Mouse (Mus musculus) liver, postnatal 0 days (tissue): ENCODE results near the gene Clip2. TPM values are rescaled to one million over a fixed set of nuclear protein-coding genes. Genes with fewer than 3 reads are reported as not detected.

Source experiments
- ATAC-seq: fragments of 200-750 bp; cut with Nextera tagmentation; 2 replicates; pipeline ENCODE4 v1.8.0; 2017; ENCODE audit warnings: mild to moderate bottlenecking, moderate library complexity
- DNase-seq: peaks from one replicate; pipeline ENCODE4 v3.0.0-alpha.2; 2016
- H3K27ac ChIP-seq: fragments of 300-500 bp; sonication (generic); 2 replicates; pipeline ENCODE4 v1.5.1; 2014; ENCODE audit warnings: antibody characterized with exemption, moderate library complexity, mild to moderate bottlenecking, low read depth
- H3K27me3 ChIP-seq: fragments of 300-500 bp; sonication (generic); 2 replicates; pipeline ENCODE4 v1.6.1; 2014; ENCODE audit warnings: low read length, control low read depth, mixed read lengths; ENCODE audit not compliant: insufficient read depth
- H3K36me3 ChIP-seq: fragments of 300-500 bp; sonication (generic); replicated peaks from 2 replicates; pipeline ENCODE4 v1.6.1; 2014; ENCODE audit warnings: mild to moderate bottlenecking, control low read depth, low read length, moderate library complexity, mixed read lengths; ENCODE audit not compliant: insufficient read depth
- H3K4me1 ChIP-seq: fragments of 300-500 bp; sonication (generic); 2 replicates; pipeline ENCODE4 v1.6.1; 2014; ENCODE audit warnings: antibody characterized with exemption, mild to moderate bottlenecking, control low read depth; ENCODE audit not compliant: insufficient read depth
- H3K4me2 ChIP-seq: fragments of 300-500 bp; sonication (generic); 2 replicates; pipeline ENCODE4 v1.6.1; 2014; ENCODE audit warnings: low read depth, mild to moderate bottlenecking, low read length, moderate library complexity, mixed read lengths
- H3K4me3 ChIP-seq: fragments of 300-500 bp; sonication (generic); 2 replicates; pipeline ENCODE4 v1.5.1; 2014; ENCODE audit warnings: low read depth, low read length
- H3K9ac ChIP-seq: fragments of 300-500 bp; sonication (generic); replicated peaks from 2 replicates; pipeline ENCODE4 v1.6.1; 2014; ENCODE audit warnings: mild to moderate bottlenecking, moderate library complexity
- H3K9me3 ChIP-seq: fragments of 300-500 bp; sonication (generic); 2 replicates; pipeline ENCODE4 v1.6.1; 2016; ENCODE audit warnings: mild to moderate bottlenecking, control low read depth, low read length, mixed read lengths
- CTCF ChIP-seq: sonication (generic); IDR thresholded peaks from 2 replicates; pipeline ENCODE4 v1.5.1; 2016; ENCODE audit warnings: antibody characterized with exemption, low read depth
- EP300 ChIP-seq: IDR thresholded peaks from 2 replicates; pipeline ENCODE4 v1.6.1; 2016; ENCODE audit warnings: antibody characterized with exemption, low read depth, mild to moderate bottlenecking
- WGBS: fragments of 180-500 bp; shearing (Covaris S2); extraction: QIAGEN DNeasy Blood & Tissue Kit; methylation state at CpG from one replicate; pipeline ENCODE4 v1.1.7; 2014; ENCODE audit not compliant: insufficient replicate concordance; 5-methylcytosine and 5-hydroxymethylcytosine counted together
- polyA plus RNA-seq: library from polyadenylated mRNA; unstranded; fragments of >200 nt; fragmentation: Nextera tagmentation; extraction: Ambion mirVana; gene quantifications from 2 replicates; pipeline ENCODE4 v1.2.1, GENCODE M21; 2015

The Clip2 gene
- polyA plus RNA-seq, 1 experiment from 2014 or later: 0.29 TPM

DNA sequence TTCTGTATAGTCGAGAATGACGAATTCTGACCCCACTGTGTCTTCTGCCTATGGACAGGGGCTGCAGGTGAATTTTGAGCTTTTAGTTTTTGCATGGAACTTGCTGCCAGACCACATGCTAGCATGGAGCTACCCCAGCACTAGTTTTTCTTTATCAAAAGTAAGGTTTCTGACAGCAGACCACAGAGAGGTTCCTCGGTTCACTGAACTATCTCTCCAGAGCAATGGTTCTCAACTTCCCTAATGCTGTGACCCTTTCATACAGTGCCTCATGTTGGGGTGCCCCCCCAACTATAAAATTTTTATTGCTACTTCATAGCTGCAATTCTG is 31.6 kb upstream of the Clip2 start:
- ATAC-seq: no peak
- no peak for DNase-seq
- WGBS: 36% methylated on average over 3 of the region's 3 CpGs
- TF ChIP-seq EP300 (no peak), CTCF (no peak)
- H3K9ac ChIP-seq: peak overlapping the region; percentile 65
- H3K36me3 ChIP-seq: peaks cover 7% of the 10 kb centered on the region
- H3K4me1 ChIP-seq: peaks cover 15% of the 10 kb centered on the region
- no peaks in the 10 kb centered on the region for H3K9me3 ChIP-seq
- peak overlapping the region; percentile 65 for H3K4me3 ChIP-seq
- H3K4me2 ChIP-seq: peak overlapping the region; percentile 72
- H3K27ac ChIP-seq: no peak overlapping the region
- H3K27me3 ChIP-seq: no peaks in the 10 kb centered on the region

DNA sequence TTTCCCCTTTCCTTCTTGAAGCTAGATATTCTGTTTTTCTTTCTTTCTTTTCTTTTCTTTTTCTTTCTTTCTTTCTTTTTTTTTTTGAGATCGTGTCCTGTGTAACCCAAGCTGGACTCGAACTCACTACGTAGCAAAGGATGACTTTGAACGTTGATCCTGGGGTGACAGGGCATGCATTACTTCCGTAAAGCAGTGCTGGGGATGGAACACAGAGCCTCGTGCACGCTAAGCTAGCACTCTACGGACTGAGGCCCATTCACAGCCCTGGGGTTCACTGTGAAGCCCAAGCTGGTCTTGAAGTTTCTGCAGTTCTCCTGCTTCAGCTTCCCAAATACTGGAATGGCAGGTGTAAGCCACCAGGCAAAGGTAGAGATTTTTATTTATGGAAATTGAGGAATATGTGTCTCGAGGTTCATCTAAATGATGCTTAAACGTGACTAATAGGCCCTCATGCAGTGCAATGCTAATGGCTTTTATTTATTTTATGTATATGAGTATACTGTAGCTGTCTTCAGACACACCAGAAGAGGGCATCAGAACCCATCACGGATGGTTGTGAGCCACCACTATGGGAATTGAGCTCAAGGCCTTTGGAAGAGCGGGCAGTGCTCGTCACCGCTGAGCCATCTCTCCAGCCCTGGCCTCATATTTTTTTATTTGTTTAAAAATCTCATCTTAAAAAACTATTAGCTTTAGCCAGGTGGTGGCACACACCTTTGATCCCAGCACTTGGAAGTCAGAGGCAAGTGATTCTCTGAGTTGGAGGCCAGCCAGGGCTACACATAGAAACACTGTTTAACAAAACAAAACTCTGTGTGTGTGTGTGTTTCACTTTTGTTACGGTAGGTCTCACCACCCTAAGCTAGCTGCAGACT is 31.0 kb upstream of the Clip2 start:
- Histone ChIP-seq H3K4me1 (peaks cover 15% of the 10 kb centered on the region), H3K4me2 (peak overlapping the region; percentile 72), H3K4me3 (peak overlapping the region; percentile 65), H3K27me3 (no peaks in the 10 kb centered on the region), H3K27ac (peak overlapping the region; percentile 13), H3K9me3 (no peaks in the 10 kb centered on the region), H3K9ac (peak overlapping the region; percentile 65), H3K36me3 (peaks cover 5% of the 10 kb centered on the region)
- WGBS: 16% methylated on average over 15 of the region's 15 CpGs
- DNase-seq: no peak
- peak; percentile 18; the same call in 1 of the 2 replicates for ATAC-seq
- TF ChIP-seq CTCF (peak; percentile 14), EP300 (no peak)

DNA sequence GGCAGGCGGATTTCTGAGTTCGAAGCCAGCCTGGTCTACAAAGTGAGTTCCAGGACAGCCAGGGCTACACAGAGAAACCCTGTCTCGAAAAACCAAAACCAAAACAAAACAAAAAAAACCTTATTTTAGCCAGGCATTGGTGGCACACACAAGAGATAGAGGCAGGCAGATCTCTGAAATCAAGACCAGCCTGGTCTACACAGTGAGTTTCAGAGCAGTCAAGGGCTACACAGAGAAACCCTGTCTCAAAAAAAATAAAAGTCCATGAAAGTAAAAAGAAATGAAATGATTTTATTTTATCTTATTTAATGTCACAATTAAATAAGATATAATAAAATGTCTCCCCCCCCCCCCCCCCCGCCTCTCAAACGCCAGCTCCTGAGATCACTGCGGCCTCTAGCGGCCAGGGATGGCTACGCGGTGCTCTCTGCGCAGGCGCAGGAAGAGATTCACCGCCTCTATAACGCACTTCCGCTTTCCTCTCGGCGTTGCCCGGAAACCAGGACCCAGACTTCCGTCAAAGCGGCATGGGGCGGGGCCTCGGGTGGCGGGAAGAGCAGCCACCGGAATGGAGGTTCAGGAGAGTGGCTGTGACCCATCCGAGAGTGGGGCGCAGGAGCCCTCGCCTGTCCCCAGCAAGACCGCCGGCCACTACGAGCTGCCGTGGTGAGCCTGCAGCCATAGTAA is 30.1 kb upstream of the Clip2 start:
- H3K27ac ChIP-seq: peak overlapping the region; percentile 13; the same call in 1 of the 2 replicates
- WGBS: 8% methylated on average over 25 of the region's 30 CpGs
- ATAC-seq (peak; percentile 98), DNase-seq (peak; percentile 98)
- peaks cover 5% of the 10 kb centered on the region for H3K36me3 ChIP-seq
- H3K9ac ChIP-seq: peak overlapping the region; percentile 65
- peaks cover 15% of the 10 kb centered on the region for H3K4me1 ChIP-seq
- H3K9me3 ChIP-seq: no peaks in the 10 kb centered on the region
- H3K27me3 ChIP-seq: no peaks in the 10 kb centered on the region
- peak; percentile 90 for TF ChIP-seq CTCF
- no peak for TF ChIP-seq EP300
- peak overlapping the region; percentile 65 for H3K4me3 ChIP-seq
- H3K4me2 ChIP-seq: peak overlapping the region; percentile 72

DNA sequence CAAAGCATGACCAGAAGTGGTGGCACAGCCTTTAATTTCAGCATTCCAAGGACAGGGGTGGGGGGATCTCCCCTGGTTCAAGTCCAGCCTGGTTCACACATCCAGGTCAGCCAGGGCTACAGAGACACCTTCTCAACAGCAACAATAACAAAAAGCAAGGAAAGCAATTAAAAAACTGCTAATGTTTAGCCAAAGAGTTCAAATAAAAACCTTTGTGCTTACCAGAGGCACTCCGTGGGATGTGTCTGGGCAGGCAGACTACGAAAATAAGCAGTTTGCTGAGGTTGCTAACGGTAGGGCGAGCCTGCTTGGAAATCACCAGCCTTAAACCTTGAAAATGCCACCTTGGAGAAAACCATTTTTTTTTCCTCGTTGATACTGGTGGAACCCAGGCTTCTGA is 28.9 kb upstream of the Clip2 start, which contains the start of gene Rfc2:
Rfc2 (plus strand) TSS at position 221 of the 400 bp plus-strand sequence.
- DNase-seq (no peak), ATAC-seq (no peak)
- Histone ChIP-seq H3K4me2 (no peak within 1 kb of the TSS), H3K36me3 (no peaks in the 10 kb centered on the region), H3K4me1 (peaks cover 15% of the 10 kb centered on the region), H3K4me3 (no peak within 1 kb of the TSS), H3K9me3 (no peaks in the 10 kb centered on the region), H3K9ac (no peak within 1 kb of the TSS), H3K27me3 (no peaks in the 10 kb centered on the region), H3K27ac (no peak within 1 kb of the TSS)
- 83% methylated on average over 5 of the region's 5 CpGs for WGBS
- TF ChIP-seq CTCF (no peak), EP300 (no peak)

DNA sequence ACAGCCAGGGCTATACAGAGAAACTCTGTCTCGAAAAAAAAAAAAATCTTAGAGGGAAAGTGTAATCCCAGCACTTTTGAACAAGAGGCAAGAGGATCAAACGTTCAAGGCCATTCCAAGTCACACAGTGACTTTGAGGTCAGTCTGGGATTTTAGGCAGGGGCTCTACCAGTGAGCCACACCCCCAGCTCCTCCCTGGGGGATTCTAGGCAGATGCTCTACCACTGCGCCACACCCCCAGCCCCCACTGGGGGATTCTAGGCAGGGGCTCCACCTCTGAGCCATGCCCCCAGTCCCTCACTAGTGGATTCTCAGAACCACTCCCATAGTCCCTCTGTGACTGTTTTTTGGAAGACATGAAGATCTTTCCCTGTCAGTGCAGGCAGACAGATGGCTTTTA is 26.9 kb upstream of the Clip2 start:
- ATAC-seq (no peak), DNase-seq (no peak)
- Histone ChIP-seq H3K4me2 (no peak overlapping the region), H3K4me3 (no peak overlapping the region), H3K27me3 (no peaks in the 10 kb centered on the region), H3K9me3 (no peaks in the 10 kb centered on the region), H3K36me3 (no peaks in the 10 kb centered on the region), H3K9ac (no peak overlapping the region), H3K27ac (no peak overlapping the region), H3K4me1 (peaks cover 12% of the 10 kb centered on the region)
- 70% methylated on average over 3 of the region's 3 CpGs for WGBS
- TF ChIP-seq CTCF (no peak), EP300 (no peak)

DNA sequence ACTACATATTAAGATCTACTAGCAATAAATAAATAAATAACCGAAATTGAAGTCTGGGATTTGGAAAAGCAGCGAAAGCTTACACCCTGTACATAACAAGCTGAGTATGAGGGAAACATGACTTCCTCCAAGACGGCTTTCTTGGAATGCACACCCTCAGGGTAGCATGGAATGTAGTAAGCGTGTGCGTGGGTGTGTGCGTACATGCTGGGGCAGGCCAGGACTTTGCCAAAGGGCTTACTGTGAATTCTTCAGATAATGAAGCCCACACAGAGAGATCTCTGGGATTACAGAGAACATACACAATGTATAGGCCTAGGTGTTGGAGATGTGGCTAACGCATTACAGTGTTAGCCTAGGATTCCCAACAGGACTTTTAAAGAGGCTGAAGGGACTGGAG is 25.3 kb upstream of the Clip2 start:
- Histone ChIP-seq H3K4me1 (peaks cover 7% of the 10 kb centered on the region), H3K36me3 (no peaks in the 10 kb centered on the region), H3K4me2 (no peak overlapping the region), H3K9me3 (no peaks in the 10 kb centered on the region), H3K4me3 (no peak overlapping the region), H3K27me3 (no peaks in the 10 kb centered on the region), H3K9ac (no peak overlapping the region), H3K27ac (no peak overlapping the region)
- no peak for DNase-seq
- ATAC-seq: no peak
- 82% methylated on average over 7 of the region's 7 CpGs for WGBS
- TF ChIP-seq EP300: no peak
- TF ChIP-seq CTCF: no peak
